Mouse (Mus musculus) small intestine, adult 2 months (tissue): ENCODE measurements around the gene Etv4.

Experiments
- CTCF ChIP-seq: fragments of 200-500 bp; IDR thresholded peaks from 2 replicates; pipeline ENCODE4 v1.5.1; 2012; ENCODE audit warnings: low read depth, mild to moderate bottlenecking, control low read depth, inconsistent platforms, low read length, moderate library complexity, mixed read lengths; ENCODE audit not compliant: insufficient replicate concordance, insufficient read length; ENCODE audit errors: extremely low read depth
- POLR2A ChIP-seq: fragments of 200-500 bp; IDR thresholded peaks from 2 replicates; pipeline ENCODE4 v1.6.1; 2012; ENCODE audit warnings: low read depth, mild to moderate bottlenecking, control low read depth, inconsistent platforms, low read length, moderate library complexity

GRCm38 (mm10) chr11:101798083-101798482 is 12.9 kb upstream of the Etv4 start:
- TF ChIP-seq CTCF: no peak
- TF ChIP-seq POLR2A: no peak
